Mouse (Mus musculus) frontal cortex, adult 2 months (tissue): ENCODE data around the gene Ppp1r3e. TPM values are rescaled to one million over a fixed set of nuclear protein-coding genes. Genes with fewer than 3 reads are reported as not detected.
A peak's percentile ranks its signal among the peaks of the same experiment; 100 is the strongest.

Source experiments
- DNase-seq, 2 experiments: peaks; one replicate each; pipeline ENCODE4 v3.0.0; 2022; ENCODE audit warnings: low spot score in 1 of 2; ENCODE audit errors: extremely low spot score in 1 of 2
- polyA plus RNA-seq: library from polyadenylated mRNA; depleted of rRNA; stranded (reverse); fragments of >200 nt; gene quantifications from 2 replicates; pipeline ENCODE4 v1.2.3, GENCODE M21; 2012

Gene Ppp1r3e
- polyA plus RNA-seq, 1 experiment, result 16.1 TPM

DNA sequence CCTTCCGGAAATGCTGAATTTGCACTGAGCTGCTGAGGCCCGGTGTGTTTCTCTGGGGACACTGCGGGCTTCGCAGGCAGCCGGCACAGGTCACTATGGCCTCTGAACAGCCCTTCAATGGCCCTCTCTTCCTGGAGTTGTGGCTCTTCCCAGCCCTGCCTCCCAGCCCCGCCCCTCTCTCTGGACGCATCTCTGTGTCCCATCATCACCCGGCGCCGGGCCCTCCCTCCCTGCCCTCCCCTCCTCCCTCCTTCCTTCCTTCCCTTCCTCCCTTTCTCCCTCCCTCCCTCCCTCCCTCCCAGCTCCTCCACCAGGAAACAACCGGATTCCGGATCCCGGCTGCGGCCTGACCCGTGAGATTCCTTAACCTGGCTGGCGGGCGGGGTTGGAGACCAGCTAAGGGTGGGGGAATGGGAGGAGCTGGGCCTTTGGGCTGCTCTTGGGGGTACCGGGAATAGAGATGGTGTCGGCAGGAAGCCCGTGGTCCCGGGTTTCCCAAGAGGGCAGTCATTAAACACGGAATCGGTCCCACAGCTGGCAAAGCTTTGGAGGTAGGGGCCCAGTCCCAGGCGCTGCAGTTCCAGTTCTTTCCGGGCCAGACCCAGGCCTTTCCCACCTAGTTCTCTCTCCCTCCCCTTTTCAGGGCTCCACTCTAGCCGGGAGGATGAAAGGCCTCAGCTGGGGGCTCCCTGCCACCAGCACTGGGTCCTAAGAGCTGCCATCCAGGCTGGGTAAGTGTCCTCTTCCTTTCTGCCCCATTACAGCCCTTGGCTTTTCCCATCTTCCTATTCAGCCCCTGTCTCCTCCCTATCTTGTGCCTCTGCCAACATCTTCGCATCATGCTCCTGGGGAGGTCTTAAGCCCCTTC is 6.0 kb upstream of the Ppp1r3e start, which contains the start of the genes Bcl2l2 and Gm20521:
Gene Bcl2l2, plus strand, starts transcription at position 224 of the 868 bp plus-strand sequence.
Gene Gm20521, plus strand, starts transcription at position 288 of the 868 bp plus-strand sequence.
- DNase-seq, result peak in 1 of 2 experiments; percentile 73

DNA sequence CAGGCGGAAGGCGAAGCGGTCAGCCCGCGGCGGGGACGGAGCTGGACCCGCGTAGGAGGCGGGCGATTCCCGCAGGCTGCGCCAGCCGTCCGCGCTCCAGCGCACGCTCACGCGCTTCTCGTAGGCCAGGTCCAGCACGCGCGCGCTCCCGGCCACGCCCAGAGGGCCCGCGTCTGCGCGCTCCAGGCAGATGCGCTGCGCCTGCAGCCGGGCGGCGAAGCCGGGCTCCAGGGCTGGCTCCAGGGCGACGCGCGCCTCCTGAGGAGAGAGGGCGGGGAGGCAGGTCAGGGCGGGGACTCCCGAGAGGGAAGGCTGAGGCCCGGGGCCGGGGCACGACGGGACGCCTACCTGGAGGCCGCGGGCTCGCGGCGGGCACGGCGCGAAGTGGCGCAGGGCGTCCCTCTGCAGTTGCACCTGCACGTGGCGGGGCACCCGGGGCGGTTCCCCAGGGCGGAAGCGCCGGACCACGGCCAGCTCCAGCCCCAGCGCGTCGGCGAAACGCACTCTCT is 757 bp downstream of the Ppp1r3e start:
- DNase-seq, result peak; percentile 74 to 90

- DNase-seq, result peak in 1 of 2 experiments; percentile 70
Measured at GRCm38 (mm10) chr14:54875844-54876538, 1.4 kb downstream of the Ppp1r3e start.

- DNase-seq, result no peak
Measured at GRCm38 (mm10) chr14:54874165-54874564, 3.2 kb downstream of the Ppp1r3e start.

DNA sequence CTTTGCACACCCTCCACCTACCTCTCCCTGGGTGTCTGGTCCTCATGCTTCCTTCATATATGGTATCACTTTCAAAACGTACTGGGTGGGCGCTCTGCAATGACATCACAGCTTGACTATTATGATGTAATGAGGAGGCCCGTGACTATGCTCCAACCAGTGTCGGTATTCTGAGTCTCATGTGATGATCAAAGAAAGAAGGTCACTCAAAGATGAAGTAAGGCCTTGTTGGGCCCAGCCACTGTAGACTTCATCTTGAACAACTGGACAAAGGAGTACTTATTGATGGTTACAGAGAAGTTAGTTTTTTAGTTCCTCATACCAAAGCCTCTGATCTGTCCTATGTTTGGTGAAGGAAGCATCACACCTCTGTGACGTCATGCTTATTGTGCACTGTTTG is 6.5 kb downstream of the Ppp1r3e start, which contains the start of gene Homez:
Gene Homez, minus strand, starts transcription at position 101 of the 400 bp plus-strand sequence.
- no peak for DNase-seq

GRCm38 (mm10) chr14:54868026-54868425 is 9.3 kb downstream of the Ppp1r3e start:
- DNase-seq, result no peak

- DNase-seq, result no peak
Measured at GRCm38 (mm10) chr14:54866936-54867335, 10.4 kb downstream of the Ppp1r3e start.

DNA sequence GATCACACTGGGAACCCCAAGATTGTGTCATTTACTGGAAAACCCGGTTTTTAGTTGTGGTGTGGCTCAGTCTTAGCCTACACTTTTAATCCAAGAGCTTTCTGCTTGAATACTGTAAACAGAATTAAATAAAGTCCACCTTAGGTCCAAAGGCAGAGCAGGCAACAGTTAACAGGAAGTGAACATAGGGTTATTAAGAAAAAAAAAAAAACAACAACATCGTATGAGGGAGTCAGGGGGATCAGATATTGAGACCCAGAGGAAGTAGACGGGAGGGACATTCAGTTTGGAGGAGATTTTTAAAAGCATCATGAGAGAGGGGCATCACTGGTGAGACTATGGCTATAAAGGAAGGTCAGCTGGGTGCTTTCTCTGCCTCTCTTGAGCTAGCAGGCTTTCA is 11.1 kb downstream of the Ppp1r3e start:
- DNase-seq, result no peak

DNA sequence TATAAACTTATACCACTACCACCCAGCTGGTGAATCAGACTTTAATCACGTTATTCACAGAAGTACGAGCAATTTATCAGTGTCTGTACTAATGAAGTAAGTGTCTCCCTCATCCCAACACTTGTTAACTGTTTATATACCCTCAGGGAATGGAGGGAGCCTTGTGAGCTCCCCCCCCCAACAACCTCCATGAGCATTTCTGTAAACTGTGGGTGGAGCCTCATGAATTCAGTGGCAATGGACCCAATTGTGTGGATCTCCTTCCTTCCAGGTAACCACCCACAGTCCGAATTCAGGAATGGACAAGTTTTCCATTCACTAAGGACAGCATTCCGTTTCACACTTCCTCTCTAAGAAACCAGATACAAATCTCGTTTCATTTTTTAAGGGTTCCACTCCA is 11.7 kb downstream of the Ppp1r3e start:
- no peak for DNase-seq

- DNase-seq, result no peak
Measured at GRCm38 (mm10) chr14:54864313-54865036, 12.9 kb downstream of the Ppp1r3e start.

GRCm38 (mm10) chr14:54863501-54864312 is 13.6 kb downstream of the Ppp1r3e start:
- DNase-seq, result peak; percentile 85 to 95

DNA sequence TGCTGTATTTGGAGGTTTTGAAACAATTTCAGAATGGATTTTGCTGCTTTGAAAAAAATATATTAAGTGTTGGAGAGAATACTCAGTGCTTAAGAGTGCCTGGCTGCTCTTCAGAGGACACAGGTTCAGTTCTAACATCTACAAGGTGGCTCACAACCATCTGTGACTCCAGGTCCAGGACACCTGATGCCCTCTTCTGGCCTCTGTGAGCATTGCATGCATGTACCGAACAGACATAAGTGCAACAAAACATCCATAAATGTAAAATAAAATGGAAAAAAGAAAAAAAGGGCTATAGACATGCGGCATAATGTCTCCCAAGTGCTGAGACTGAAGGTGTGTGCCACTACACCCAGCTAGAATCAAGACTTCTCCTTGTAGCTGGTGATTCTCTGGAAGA is 16.8 kb downstream of the Ppp1r3e start:
- DNase-seq, result peak; percentile 44 to 86

DNA sequence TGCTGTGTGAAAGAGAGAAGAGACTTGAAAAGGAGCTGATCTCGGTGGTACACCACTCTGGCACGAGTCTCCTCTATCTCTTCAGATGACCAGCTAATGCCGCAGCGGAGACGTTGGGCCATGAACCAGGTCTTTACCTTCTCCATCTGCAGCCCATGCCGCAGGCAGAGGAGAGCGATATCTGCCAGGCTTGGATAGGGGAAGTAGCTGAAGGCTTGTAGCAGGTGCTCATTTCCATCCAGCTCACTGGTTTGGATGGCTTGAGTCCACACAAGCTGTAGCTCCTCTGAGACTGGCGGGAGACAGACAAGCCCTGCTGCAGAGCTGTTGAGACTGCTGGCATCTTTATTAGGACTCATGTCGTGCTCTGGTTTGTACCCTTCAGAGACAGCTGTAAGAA is 19.5 kb downstream of the Ppp1r3e start:
- DNase-seq, result no peak

DNA sequence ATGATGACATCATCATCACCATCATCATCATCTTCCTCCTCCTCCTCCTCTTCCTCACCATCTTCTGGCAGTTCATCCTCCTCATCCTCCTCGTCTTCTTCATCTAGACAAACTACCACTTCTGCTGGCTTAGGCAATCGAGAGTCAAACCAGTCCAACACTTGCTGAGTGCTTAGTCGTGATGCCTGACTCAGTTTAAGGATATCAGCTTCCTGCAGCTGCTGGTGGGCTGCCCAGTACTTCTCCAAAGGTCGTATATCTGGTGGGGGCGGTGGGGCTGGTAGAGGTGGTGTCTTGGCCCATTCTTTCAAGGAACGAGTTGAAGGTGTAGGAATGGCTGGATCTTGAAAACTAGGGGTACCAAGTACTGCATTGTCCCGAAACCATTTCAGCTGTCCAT is 20.6 kb downstream of the Ppp1r3e start:
- DNase-seq, result no peak

DNA sequence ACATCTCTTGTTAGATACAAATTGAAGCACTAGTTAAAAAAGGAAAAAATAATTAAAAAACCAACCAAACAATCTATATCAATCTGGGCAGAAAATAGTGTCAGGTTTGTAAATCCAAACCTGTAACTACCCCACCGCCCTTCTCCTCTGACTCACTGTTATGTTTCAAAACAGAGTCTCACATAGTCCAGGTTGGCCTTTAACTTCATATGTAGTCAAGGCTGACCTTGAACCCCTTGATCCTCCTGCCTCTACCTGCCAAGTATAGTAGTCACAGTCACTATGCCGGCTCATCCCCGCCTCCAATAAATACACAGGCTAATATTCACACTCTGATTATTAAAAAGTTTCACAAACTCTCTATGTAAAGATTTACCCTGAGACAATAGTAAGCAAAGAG is 21.6 kb downstream of the Ppp1r3e start:
- no peak for DNase-seq

GRCm38 (mm10) chr14:54843461-54843860 is 33.9 kb downstream of the Ppp1r3e start:
- peak in 1 of 2 experiments; percentile 57 for DNase-seq

DNA sequence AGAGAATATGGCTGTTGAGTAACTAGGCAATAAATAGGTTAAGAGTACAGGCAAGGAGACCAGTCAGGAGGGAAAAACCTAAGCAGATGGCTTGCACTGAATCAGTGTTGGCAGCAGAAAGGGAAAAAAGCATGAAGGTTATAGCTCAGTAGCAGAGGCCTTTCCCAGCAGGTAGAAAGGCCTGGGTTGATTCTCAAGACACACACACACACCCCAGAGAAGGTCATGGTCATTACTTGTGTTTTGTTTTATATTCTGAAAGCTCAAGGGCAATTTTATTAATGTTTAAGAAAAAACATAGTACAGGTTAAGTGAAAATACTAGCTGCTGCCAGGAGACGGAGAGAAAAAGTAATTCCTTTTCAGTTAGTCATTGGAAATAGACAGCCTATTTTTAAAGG is 53.6 kb downstream of the Ppp1r3e start:
- DNase-seq, result no peak
